Mouse (Mus musculus): ENCODE measurements around the gene Gpr83. TPM values are rescaled to one million over a fixed set of nuclear protein-coding genes. Genes with fewer than 3 reads are reported as not detected.

Gene Gpr83
- polyA plus RNA-seq, 1 experiment from 2014 or later, result 0.32 TPM

DNA sequence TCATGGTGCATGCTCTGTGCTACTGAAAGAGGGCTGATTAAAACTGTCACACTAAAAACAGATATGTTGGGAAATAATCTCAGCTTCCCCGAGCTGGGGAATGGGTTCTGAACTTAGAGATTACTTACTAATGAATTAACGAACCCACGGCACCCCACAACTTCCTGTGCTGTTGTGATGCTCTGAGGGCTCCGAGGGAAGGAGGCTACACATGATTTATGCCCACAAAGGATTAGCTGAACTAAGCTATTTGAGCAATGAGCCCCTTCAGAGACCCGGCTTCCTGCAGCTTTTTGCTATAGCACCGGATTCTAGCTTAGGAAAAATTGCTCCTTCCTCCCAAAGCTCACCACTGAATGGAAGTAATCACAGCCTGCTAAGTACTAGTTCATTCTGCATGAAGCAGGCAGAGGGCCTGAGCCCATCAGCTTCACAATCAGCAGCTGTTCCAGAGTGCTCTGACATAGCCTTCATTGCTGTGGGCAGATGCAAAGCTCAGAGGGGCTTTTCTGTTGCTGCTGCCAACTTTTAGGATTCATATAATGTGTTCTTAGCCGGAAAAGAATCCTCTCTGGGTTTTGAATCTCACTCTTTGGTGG, 35.3 kb downstream of the Gpr83 start:
- H3K4me1 ChIP-seq, result 0 out of 2 replicates have a peak, but pooled peaks cover 3% of the 10 kb centered on the region
- no peaks in the 10 kb centered on the region for H3K36me3 ChIP-seq (replicated peaks)
- H3K27me3 ChIP-seq (replicated peaks; ENCODE audit: low read depth, poor library complexity, severe bottlenecking), result no peaks in the 10 kb centered on the region
- no peak overlapping the region for H3K4me3 ChIP-seq
- H3K27ac ChIP-seq (replicated peaks), result no peak overlapping the region
- DNase-seq (ENCODE audit: low spot score), result no peak
- WGBS, result 76% methylated on average over 7 of the region's 7 CpGs
- no peaks in the 10 kb centered on the region for H3K9me3 ChIP-seq

DNA sequence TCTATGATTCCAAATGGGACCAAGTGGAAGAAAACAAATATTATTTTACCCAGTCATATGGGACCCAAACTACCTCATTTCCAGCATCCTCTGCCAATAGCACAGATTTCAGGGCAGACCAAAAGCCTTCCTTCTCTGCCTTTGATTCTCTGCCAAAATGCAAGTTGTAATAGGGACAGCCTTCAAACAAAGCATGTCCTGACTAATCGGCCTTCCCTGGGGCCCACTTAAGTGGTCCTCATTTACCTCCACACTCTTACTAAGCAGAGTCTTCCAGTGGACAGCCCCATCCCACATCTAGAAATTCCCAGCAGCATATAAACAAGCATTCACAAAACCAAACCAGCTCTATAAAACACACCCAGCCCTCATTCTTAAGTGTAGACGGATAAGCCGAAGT, 37.1 kb downstream of the Gpr83 start:
- DNase-seq (ENCODE audit: low spot score), result no peak
- no peak overlapping the region for H3K4me3 ChIP-seq
- peaks cover 10% of the 10 kb centered on the region; the same call in 1 of the 2 replicates for H3K4me1 ChIP-seq
- 86% methylated on average over 3 of the region's 3 CpGs for WGBS
- no peak overlapping the region for H3K27ac ChIP-seq (replicated peaks)
- no peaks in the 10 kb centered on the region for H3K9me3 ChIP-seq
- no peaks in the 10 kb centered on the region for H3K27me3 ChIP-seq (replicated peaks; ENCODE audit: low read depth, poor library complexity, severe bottlenecking)
- no peaks in the 10 kb centered on the region for H3K36me3 ChIP-seq (replicated peaks)

DNA sequence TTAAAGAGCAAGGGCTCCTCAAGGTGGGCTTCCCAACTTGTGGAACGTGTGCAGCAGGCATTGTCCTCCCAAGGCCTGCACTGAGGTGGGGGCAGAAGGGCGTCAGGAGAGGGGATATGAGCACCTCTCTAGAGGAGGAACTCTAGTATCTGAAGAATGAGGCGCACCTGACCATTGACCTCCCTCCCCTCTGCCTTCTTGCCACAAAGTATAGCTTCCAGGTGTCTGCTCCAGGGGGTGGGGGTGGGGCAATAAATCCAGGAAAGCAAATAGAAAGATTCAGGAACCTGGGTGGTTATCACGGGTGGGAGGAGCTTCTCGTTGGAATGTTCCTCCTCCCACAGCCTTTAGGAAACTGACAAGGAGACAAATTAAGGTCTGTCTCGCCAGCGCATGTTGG, 41.7 kb downstream of the Gpr83 start:
- 82% methylated on average over 7 of the region's 7 CpGs for WGBS
- no peak overlapping the region for H3K4me3 ChIP-seq
- peaks cover 44% of the 10 kb centered on the region for H3K4me1 ChIP-seq
- no peaks in the 10 kb centered on the region for H3K27me3 ChIP-seq (replicated peaks; ENCODE audit: low read depth, poor library complexity, severe bottlenecking)
- H3K36me3 ChIP-seq (replicated peaks), result no peaks in the 10 kb centered on the region
- H3K9me3 ChIP-seq, result no peaks in the 10 kb centered on the region
- no peak for DNase-seq (ENCODE audit: low spot score)
- no peak overlapping the region for H3K27ac ChIP-seq (replicated peaks)

DNA sequence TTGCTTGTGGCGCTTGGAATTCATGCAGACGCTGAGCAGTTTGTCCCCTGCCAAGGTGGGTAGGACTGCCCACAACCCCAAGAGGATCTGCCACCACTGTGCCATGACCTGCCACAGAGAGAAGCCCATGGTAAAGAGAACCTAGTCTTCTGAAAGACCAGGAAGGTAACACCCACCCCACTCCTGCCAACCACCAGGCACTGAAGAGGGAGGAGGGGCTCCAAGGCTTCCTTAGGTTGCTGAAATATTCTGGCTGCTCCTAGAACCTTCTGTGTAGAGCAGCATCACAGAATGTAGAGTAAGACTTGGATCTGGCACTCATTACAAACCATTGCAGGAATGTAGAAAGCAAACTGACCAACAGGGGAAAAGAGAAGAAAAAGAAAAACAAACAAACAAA, 42.4 kb downstream of the Gpr83 start:
- no peak overlapping the region for H3K4me3 ChIP-seq
- no peak overlapping the region for H3K27ac ChIP-seq (replicated peaks)
- DNase-seq (ENCODE audit: low spot score), result no peak
- H3K4me1 ChIP-seq, result peaks cover 45% of the 10 kb centered on the region
- H3K9me3 ChIP-seq, result no peaks in the 10 kb centered on the region
- H3K36me3 ChIP-seq (replicated peaks), result no peaks in the 10 kb centered on the region
- no peaks in the 10 kb centered on the region for H3K27me3 ChIP-seq (replicated peaks; ENCODE audit: low read depth, poor library complexity, severe bottlenecking)
- 95% methylated on average over 2 of the region's 2 CpGs for WGBS

DNA sequence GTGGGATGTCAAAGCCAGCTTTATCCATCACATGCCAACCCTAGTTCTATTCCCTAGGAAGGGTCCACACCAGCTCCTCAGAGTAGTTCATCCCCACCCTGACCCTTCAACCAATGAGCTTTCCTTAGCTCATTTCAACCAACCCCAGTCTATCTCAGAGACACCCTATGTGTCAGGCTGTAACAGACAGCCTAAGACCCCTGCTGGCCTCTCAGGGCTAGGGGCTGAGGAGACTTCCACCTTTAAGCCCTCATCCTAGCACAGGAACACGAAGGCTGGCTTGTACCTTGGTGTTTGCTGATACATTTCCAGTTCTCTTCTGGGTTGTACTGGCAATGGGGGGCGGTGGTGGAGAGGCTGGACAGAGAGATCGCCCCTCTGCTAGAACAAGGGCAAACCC, 43.0 kb downstream of the Gpr83 start:
- no peak overlapping the region for H3K4me3 ChIP-seq
- H3K4me1 ChIP-seq, result peaks cover 48% of the 10 kb centered on the region
- no peaks in the 10 kb centered on the region for H3K27me3 ChIP-seq (replicated peaks; ENCODE audit: low read depth, poor library complexity, severe bottlenecking)
- no peaks in the 10 kb centered on the region for H3K9me3 ChIP-seq
- peak overlapping the region; percentile 35; the same call in 1 of the 2 replicates for H3K27ac ChIP-seq (replicated peaks)
- WGBS, result 90% methylated on average over 3 of the region's 3 CpGs
- DNase-seq (ENCODE audit: low spot score), result no peak
- no peaks in the 10 kb centered on the region for H3K36me3 ChIP-seq (replicated peaks)

DNA sequence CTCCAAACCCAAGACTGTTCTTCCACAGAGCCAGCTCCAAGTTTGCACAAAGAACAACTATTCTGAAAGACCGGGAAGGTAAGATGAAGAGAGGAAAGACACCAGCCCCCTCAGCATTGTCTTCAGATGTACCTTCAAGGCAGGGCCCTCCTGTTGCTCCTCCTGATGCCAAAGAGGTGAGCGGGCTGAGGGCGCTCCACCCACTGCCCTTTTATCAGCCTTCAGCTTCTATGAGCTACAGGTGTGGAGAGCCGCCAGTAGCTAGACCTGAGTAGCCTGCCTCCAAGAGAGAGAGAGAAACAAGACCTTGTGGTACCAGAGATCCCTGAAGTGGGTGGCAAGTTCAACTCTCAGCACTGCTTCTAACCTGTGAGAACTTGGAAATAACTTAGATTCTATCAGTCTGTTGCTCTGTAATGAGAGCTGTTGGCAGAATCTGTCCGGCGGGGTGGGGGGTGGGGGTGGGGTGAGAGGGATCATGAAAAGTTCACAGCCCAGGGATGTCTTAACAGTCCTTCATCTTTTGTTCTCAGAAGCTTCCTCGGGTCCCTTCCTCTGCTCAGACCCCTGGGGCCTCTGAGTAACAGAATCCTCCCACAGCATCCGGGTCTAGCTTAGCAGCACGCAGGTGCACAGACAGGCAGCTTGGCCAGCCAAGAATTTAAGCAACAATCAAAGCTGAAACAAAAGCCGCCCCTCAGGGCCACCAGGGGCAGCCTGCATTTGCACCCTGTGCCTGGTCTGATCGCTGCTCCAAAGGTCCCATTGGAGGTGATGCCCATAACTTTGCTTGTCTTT, 43.8 kb downstream of the Gpr83 start, which contains the start of gene Izumo1r:
Izumo1r (minus strand) TSS at position 369 of the 798 bp plus-strand sequence.
- peaks cover 52% of the 10 kb centered on the region for H3K4me1 ChIP-seq
- no peak within 1 kb of the TSS for H3K4me3 ChIP-seq
- DNase-seq (ENCODE audit: low spot score), result peak; percentile 51
- no peaks in the 10 kb centered on the region for H3K36me3 ChIP-seq (replicated peaks)
- H3K27me3 ChIP-seq (replicated peaks; ENCODE audit: low read depth, poor library complexity, severe bottlenecking), result no peaks in the 10 kb centered on the region
- H3K9me3 ChIP-seq, result no peaks in the 10 kb centered on the region
- whole genome bisulfite sequencing, result 30% methylated on average over 11 of the region's 11 CpGs
- peak within 1 kb of the TSS; percentile 35; the same call in 1 of the 2 replicates for H3K27ac ChIP-seq (replicated peaks)

DNA sequence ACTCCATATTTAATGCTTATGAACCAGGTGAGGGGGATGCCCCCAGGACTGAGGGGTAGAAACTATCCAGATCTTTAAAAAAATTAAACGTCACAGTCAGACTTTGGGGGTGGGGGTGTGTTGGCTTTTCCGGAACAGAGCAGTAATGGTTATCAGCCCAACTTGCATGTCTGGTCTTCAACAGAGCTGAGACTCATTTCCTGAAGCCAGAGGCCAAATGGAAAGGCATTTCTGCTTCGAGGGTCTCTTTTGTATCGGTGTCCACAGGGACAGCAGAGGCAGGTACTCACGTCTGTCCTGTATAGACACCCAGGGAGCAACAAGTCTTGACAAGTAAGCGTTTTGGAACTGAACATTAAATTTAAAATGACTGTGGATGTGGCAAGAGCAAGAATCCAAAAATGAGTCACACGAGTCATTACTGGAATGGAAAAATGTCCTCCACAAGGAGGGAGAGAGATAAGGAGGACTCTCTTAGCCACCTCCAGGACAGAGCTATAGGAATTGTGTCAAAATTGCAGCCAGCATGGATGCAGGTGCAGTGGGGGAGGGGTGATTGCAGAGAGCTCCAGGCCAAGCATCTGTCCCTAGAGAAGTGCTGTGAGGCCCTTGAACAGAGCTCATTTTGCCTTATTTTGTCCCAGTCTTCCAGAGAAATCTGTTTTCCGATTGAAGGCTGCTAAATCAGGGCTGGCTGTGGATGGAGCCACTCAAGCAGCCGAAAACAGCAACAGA, 44.9 kb downstream of the Gpr83 start:
- WGBS, result 41% methylated on average over 9 of the region's 9 CpGs
- no peaks in the 10 kb centered on the region for H3K9me3 ChIP-seq
- H3K27me3 ChIP-seq (replicated peaks; ENCODE audit: low read depth, poor library complexity, severe bottlenecking), result no peaks in the 10 kb centered on the region
- DNase-seq (ENCODE audit: low spot score), result peak; percentile 45
- no peaks in the 10 kb centered on the region for H3K36me3 ChIP-seq (replicated peaks)
- H3K27ac ChIP-seq (replicated peaks), result no peak overlapping the region
- no peak overlapping the region for H3K4me3 ChIP-seq
- peaks cover 52% of the 10 kb centered on the region for H3K4me1 ChIP-seq

DNA sequence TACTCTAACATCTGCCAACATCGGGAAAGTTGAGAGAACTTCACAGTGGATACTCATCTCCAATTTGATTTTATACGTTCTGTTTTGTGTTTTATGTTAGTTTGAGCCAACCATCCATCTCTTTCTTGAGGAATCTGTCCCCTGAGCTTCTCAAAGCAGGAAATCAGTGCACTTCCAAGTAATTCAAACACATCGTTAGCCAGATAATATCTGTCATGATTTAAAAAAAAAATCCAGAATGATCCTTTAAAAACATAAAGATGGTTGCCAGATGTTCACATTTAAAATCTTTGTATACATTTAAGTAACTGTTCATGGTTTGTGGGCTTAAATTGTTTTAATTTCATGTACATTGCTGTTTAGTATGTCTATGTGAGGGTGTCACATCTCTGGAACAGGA, 45.9 kb downstream of the Gpr83 start:
- Histone ChIP-seq H3K27ac (replicated peaks) (no peak overlapping the region), H3K4me3 (no peak overlapping the region), H3K4me1 (peaks cover 52% of the 10 kb centered on the region), H3K36me3 (replicated peaks) (no peaks in the 10 kb centered on the region), H3K27me3 (replicated peaks; ENCODE audit: low read depth, poor library complexity, severe bottlenecking) (no peaks in the 10 kb centered on the region), H3K9me3 (no peaks in the 10 kb centered on the region)
- no peak for DNase-seq (ENCODE audit: low spot score)
- WGBS, result 66% methylated on average over 3 of the region's 3 CpGs

DNA sequence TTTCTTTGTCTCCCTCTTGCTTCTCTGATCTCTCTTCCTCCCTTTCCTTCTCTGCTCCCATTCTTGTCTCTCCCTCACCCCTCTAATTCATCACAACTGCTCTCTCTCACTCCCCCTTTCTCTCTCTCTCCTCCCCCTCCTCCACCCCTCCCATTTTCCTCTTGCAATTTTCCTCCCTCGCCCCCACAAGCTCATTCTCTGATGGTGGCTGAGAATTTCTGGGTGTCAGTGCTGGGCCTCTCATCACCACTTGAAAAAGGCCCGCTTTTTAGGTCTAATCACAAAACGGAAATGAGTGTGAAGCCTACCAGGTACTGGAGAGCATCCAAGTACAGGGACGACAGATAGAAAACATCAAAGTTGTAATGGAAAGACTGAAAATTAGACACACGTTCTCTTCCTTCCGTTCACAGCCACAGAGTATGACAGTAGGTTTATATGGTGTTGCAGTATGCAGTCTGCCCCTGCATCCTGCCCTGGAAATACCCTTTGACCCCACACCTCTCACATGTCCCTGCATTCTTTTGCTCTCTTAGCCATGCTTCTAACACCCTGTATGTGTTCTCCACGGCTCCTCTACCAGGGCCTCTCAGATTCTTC, 47.9 kb downstream of the Gpr83 start:
- WGBS, result 65% methylated on average over 7 of the region's 7 CpGs
- Histone ChIP-seq H3K4me3 (no peak overlapping the region), H3K27ac (replicated peaks) (peak overlapping the region; percentile 21; the same call in 1 of the 2 replicates), H3K4me1 (peaks cover 41% of the 10 kb centered on the region), H3K27me3 (replicated peaks; ENCODE audit: low read depth, poor library complexity, severe bottlenecking) (no peaks in the 10 kb centered on the region), H3K9me3 (no peaks in the 10 kb centered on the region), H3K36me3 (replicated peaks) (no peaks in the 10 kb centered on the region)
- DNase-seq (ENCODE audit: low spot score), result no peak

DNA sequence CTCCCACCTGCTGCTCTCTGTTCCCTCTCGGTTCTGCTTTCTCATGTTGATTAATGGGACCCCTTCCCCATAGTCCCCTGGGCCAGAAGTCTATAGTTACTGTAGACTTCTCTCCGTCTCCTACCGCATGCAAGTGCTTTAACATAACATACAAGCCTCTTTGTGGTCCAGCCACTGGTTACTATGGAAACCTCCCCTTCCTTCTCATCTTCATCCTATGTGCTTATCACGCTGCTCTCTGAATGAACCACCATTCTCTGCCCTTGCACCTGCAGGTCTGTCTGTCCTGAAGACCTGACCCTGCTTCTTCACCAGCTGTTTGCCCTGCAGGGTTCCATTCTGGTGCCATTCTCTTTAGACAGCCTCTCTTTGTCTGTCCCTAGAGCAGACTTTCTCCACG, 50.0 kb downstream of the Gpr83 start:
- DNase-seq (ENCODE audit: low spot score), result no peak
- Histone ChIP-seq H3K4me3 (no peak overlapping the region), H3K27me3 (replicated peaks; ENCODE audit: low read depth, poor library complexity, severe bottlenecking) (no peaks in the 10 kb centered on the region), H3K36me3 (replicated peaks) (no peaks in the 10 kb centered on the region), H3K9me3 (no peaks in the 10 kb centered on the region), H3K27ac (replicated peaks) (no peak overlapping the region), H3K4me1 (peaks cover 21% of the 10 kb centered on the region)
- WGBS, result 46% methylated on average over 5 of the region's 5 CpGs

DNA sequence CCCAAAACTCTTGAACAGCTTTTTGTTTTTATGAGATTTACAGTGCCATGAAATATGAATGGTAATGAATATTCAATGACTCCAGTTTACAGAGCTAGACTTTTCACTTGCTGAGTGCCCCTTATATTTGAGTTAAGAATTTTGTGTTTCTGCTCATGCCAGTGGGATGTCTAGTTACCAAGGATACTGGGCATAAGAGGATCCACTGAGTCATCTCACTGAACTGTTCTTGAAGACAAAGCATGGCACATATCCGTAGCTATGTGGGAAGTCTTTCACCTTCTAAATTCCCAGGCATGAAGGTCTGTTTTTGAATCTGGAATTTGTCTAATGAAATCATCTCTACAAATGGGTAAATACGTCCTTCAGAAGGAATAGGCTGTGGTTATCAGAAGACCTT, 52.0 kb downstream of the Gpr83 start:
- Histone ChIP-seq H3K36me3 (replicated peaks) (no peaks in the 10 kb centered on the region), H3K27ac (replicated peaks) (no peak overlapping the region), H3K4me3 (no peak overlapping the region), H3K27me3 (replicated peaks; ENCODE audit: low read depth, poor library complexity, severe bottlenecking) (no peaks in the 10 kb centered on the region), H3K9me3 (no peaks in the 10 kb centered on the region), H3K4me1 (peaks cover 11% of the 10 kb centered on the region)
- DNase-seq (ENCODE audit: low spot score), result no peak
- WGBS, result 87% methylated on average over 2 of the region's 2 CpGs

DNA sequence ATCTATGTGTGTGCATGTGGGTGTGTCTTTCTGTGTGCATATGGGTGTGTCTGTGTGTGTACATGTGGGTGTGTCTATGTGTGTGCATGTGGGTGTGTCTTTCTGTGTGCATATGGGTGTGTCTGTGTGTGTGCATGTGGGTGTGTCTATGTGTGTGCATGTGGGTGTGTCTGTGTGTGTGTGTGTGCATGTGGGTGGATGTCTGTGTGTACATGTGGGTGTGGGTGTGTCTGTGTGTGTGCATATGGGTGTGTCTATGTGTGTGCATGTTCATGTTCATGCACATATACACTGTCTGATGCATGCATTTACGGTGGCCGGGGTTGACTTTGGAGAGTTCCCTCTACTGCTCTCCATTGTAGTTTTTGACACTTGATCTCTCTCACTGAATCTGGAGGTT, 57.7 kb downstream of the Gpr83 start:
- H3K4me1 ChIP-seq, result peaks cover 3% of the 10 kb centered on the region; the same call in 1 of the 2 replicates
- 92% methylated on average over 2 of the region's 2 CpGs for WGBS

More for the DNA sequence above, 57.7 kb downstream of the Gpr83 start:
- Histone ChIP-seq H3K27me3 (replicated peaks; ENCODE audit: low read depth, poor library complexity, severe bottlenecking) (no peaks in the 10 kb centered on the region), H3K4me3 (no peak overlapping the region), H3K27ac (replicated peaks) (no peak overlapping the region), H3K36me3 (replicated peaks) (no peaks in the 10 kb centered on the region), H3K9me3 (no peaks in the 10 kb centered on the region)
- no peak for DNase-seq (ENCODE audit: low spot score)
